Mouse (Mus musculus) cortical plate, adult 2 months (tissue): Measurements from ENCODE around the gene Cln6. TPM values are rescaled to one million over a fixed set of nuclear protein-coding genes. Genes with fewer than 3 reads are reported as not detected.
"Not testable (repeated sequence)": the region's sequence is repeated elsewhere in the genome, so short reads cannot be mapped to it uniquely, and the experiment has no call there.

Experiments
- H3K27ac ChIP-seq: fragments of 200-500 bp; 2 replicates; pipeline ENCODE4 v1.5.1; 2012; ENCODE audit warnings: low read length, control low read depth, inconsistent platforms; ENCODE audit not compliant: insufficient read depth
- H3K4me1 ChIP-seq: fragments of 200-500 bp; 2 replicates; pipeline ENCODE4 v1.6.1; 2011; ENCODE audit warnings: low read length; ENCODE audit not compliant: control insufficient read depth, insufficient read depth
- H3K4me3 ChIP-seq: fragments of 200-500 bp; 2 replicates; pipeline ENCODE4 v1.5.1; 2011; ENCODE audit warnings: mild to moderate bottlenecking, low read length, control low read depth; ENCODE audit not compliant: insufficient read depth
- CTCF ChIP-seq: fragments of 200-500 bp; IDR thresholded peaks from 2 replicates; pipeline ENCODE4 v1.5.1; 2011; ENCODE audit warnings: mild to moderate bottlenecking, control low read depth, low read length; ENCODE audit not compliant: insufficient read depth; ENCODE audit errors: extremely low read depth
- POLR2A ChIP-seq: fragments of 200-500 bp; IDR thresholded peaks from 2 replicates; pipeline ENCODE4 v1.6.1; 2011; ENCODE audit warnings: mild to moderate bottlenecking, low read length, control low read depth; ENCODE audit not compliant: insufficient read depth; ENCODE audit errors: extremely low read depth
- polyA plus RNA-seq: library from polyadenylated mRNA; depleted of rRNA; stranded (reverse); fragments of >200 nt; gene quantifications from 2 replicates; pipeline ENCODE4 v1.2.3, GENCODE M21; 2012

Gene Cln6
- polyA plus RNA-seq, 1 experiment, result 15.3 TPM

- no peak overlapping the region for H3K4me3 ChIP-seq
- TF ChIP-seq POLR2A (no peak), CTCF (no peak)
- H3K27ac ChIP-seq, result no peak overlapping the region
- H3K4me1 ChIP-seq, result peaks cover 1% of the 10 kb centered on the region; the same call in 1 of the 2 replicates
Observed at GRCm38 (mm10) chr9:62851571-62851970, 13.0 kb downstream of the Cln6 start.

- Histone ChIP-seq H3K4me3 (no peak overlapping the region), H3K4me1 (no peaks in the 10 kb centered on the region), H3K27ac (no peak overlapping the region)
- TF ChIP-seq CTCF, result no peak
- TF ChIP-seq POLR2A, result no peak
Observed at GRCm38 (mm10) chr9:62854483-62854882, 15.9 kb downstream of the Cln6 start.

GRCm38 (mm10) chr9:62857216-62857615, 18.6 kb downstream of the Cln6 start:
- no peak overlapping the region for H3K27ac ChIP-seq
- H3K4me1 ChIP-seq, result no peaks in the 10 kb centered on the region
- TF ChIP-seq CTCF (no peak), POLR2A (no peak)
- H3K4me3 ChIP-seq, result no peak overlapping the region

- TF ChIP-seq CTCF, result no peak
- Histone ChIP-seq H3K27ac (no peak within 1 kb of the TSS), H3K4me3 (no peak within 1 kb of the TSS), H3K4me1 (no peaks in the 10 kb centered on the region)
Observed at GRCm38 (mm10) chr9:62857719-62858261, 19.2 kb downstream of the Cln6 start, which contains the start of gene Calml4. Gene Calml4, plus strand, starts transcription at chr9:62858080.

GRCm38 (mm10) chr9:62858266-62859019, 19.9 kb downstream of the Cln6 start:
- H3K4me1 ChIP-seq, result no peaks in the 10 kb centered on the region
- no peak overlapping the region for H3K27ac ChIP-seq
- no peak for TF ChIP-seq POLR2A
- H3K4me3 ChIP-seq, result no peak overlapping the region

- not testable (repeated sequence) for H3K4me3 ChIP-seq, H3K4me1 ChIP-seq, H3K27ac ChIP-seq
Observed at GRCm38 (mm10) chr9:62860102-62860501, 21.5 kb downstream of the Cln6 start.

GRCm38 (mm10) chr9:62860866-62861265, 22.3 kb downstream of the Cln6 start:
- Histone ChIP-seq H3K27ac (no peak overlapping the region), H3K4me1 (no peaks in the 10 kb centered on the region), H3K4me3 (no peak overlapping the region)
- no peak for TF ChIP-seq POLR2A
- no peak for TF ChIP-seq CTCF

DNA sequence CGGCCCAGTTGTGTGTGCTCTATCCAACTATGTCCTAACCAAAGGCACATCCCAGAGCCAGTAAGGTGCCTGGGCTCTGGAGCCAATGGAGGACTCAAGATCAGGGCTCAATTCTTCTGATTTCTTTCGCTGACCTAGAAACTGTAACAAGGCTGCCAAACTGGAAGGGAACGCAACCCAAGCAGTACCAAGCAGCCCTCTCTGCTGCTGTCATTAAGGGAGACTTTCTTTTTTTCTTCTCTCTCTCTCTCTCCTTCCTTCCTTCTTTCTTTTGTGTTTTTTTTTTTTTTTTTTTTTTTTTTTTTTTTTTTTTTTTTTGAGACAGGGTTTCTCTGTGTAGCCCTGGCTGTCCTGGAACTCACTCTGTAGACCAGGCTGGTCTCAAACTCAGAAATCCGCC, 30.7 kb downstream of the Cln6 start:
- H3K4me1 ChIP-seq, H3K4me3 ChIP-seq, H3K27ac ChIP-seq: not testable (repeated sequence)

DNA sequence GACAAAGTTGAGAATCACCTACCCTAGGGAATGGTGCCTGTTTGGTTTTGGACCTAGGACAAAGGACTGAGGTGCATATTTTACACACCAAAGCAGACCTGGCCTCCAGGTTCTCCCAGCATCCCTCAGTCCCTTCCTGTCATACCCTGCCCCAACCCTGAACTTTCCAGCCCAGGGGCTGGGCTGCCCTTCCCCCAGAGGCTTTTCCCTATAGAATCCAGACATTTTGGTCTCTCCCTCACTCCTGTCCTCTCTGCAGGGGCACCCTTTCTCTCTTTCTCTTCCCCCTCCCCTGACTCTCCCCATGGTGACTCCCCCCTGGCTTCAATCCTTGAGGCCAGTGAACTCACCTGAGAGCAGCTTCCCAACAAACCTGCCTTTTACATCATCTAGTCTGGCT, 32.1 kb downstream of the Cln6 start:
- Histone ChIP-seq H3K4me3 (no peak overlapping the region), H3K27ac (no peak overlapping the region), H3K4me1 (no peaks in the 10 kb centered on the region)
- TF ChIP-seq POLR2A (no peak), CTCF (no peak)

- Histone ChIP-seq H3K27ac (no peak overlapping the region), H3K4me1 (no peaks in the 10 kb centered on the region), H3K4me3 (no peak overlapping the region)
- no peak for TF ChIP-seq CTCF
- no peak for TF ChIP-seq POLR2A
Observed at GRCm38 (mm10) chr9:62876966-62877616, 38.5 kb downstream of the Cln6 start.
